Mouse (Mus musculus): ENCODE measurements around the gene Atp5b. TPM values are rescaled to one million over a fixed set of nuclear protein-coding genes. Genes with fewer than 3 reads are reported as not detected.
A peak's percentile ranks its signal among the peaks of the same experiment; 100 is the strongest.

The Atp5b gene
- polyA plus RNA-seq, 1 experiment from 2014 or later, result 2,273 TPM

DNA sequence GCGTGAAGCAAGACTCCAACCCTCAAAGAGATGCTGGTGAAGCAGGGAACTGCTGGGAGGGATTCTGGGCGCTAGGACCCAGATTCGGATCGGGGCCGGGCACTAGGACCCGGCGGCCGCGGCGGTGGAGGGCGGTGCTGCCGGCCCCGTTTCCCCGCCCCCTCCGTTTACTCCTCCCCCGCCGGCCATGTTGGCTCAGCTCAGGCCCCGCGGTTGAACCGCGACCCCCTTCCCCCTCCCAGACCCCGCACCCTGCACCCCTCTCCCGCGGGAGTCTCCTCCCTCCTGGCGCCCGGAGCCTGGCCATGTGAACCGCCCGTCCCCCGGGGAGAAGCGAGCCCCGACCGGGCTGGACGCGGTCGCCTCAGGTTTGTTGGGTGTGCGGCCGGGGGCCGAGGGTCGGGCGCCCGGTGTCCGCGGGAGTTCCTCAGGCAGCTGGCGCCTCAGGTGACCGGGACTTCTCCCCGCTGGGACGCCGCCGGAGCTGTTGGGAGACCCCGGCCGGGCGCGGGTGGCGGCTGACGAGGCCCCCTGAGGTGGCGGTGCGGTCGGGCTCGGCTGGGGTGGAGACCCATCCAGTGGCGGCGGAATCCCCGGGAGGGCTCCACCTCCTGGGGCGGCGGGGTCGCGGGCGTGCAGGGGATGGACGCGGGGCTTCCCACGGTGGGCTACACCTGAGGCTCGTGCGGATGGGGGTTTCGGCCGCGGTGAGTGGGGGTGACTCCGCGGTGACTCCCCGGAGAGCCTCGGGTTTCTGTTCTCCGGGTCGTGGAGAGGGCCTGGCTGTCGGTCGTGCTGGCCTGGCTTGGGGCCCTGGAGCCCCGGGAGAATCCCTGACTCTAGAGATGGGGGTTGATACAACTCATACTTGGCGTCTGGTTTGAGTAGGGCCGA lies 13.9 kb downstream of the Atp5b start:
- Histone ChIP-seq H3K4me3 (ENCODE audit: low read depth, low read length) (peak overlapping the region; percentile 99), H3K27me3 (ENCODE audit: control insufficient read depth, insufficient read depth, low read length) (no peaks in the 10 kb centered on the region), H3K9ac (replicated peaks; ENCODE audit: low read depth, low read length) (peak overlapping the region; percentile 72), H3K4me2 (ENCODE audit: low read depth, low read length) (peak overlapping the region; percentile 64), H3K36me3 (ENCODE audit: control insufficient read depth, insufficient read depth, low read length) (no peaks in the 10 kb centered on the region), H3K9me3 (ENCODE audit: control insufficient read depth, low read length) (no peaks in the 10 kb centered on the region), H3K27ac (ENCODE audit: low read depth, low read length) (peak overlapping the region; percentile 69), H3K4me1 (ENCODE audit: control insufficient read depth, insufficient read depth, low read length) (peaks cover 19% of the 10 kb centered on the region)
- peak; percentile 83 for ATAC-seq (ENCODE audit: low read depth)
- WGBS, result under 1% methylated on average over 82 of the region's 86 CpGs

DNA sequence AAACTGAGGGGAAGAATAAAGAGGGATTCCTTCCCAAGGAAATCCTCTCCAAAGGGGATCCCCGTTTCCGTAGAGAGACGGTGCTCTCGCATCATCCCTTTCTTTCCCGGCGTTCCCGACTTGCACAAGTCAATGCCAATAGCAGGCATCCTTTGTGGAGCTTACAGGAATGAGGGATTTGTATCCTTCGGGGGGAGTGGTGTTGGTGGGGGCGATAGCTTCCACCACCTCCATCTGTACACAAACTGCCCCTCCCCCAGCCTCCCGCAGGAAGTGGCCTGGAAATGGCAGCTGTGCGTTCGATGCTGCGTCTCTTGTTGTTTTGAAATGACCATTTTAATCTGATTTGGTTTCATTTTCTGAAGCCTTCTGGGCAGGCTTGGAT lies 14.5 kb downstream of the Atp5b start:
- 0% methylated on average over 13 of the region's 13 CpGs for WGBS
- ATAC-seq (ENCODE audit: low read depth), result no peak
- Histone ChIP-seq H3K36me3 (ENCODE audit: control insufficient read depth, insufficient read depth, low read length) (no peaks in the 10 kb centered on the region), H3K27me3 (ENCODE audit: control insufficient read depth, insufficient read depth, low read length) (no peaks in the 10 kb centered on the region), H3K9me3 (ENCODE audit: control insufficient read depth, low read length) (no peaks in the 10 kb centered on the region), H3K4me2 (ENCODE audit: low read depth, low read length) (peak overlapping the region; percentile 64), H3K4me3 (ENCODE audit: low read depth, low read length) (peak overlapping the region; percentile 99), H3K27ac (ENCODE audit: low read depth, low read length) (peak overlapping the region; percentile 69), H3K9ac (replicated peaks; ENCODE audit: low read depth, low read length) (peak overlapping the region; percentile 72), H3K4me1 (ENCODE audit: control insufficient read depth, insufficient read depth, low read length) (peaks cover 16% of the 10 kb centered on the region)

DNA sequence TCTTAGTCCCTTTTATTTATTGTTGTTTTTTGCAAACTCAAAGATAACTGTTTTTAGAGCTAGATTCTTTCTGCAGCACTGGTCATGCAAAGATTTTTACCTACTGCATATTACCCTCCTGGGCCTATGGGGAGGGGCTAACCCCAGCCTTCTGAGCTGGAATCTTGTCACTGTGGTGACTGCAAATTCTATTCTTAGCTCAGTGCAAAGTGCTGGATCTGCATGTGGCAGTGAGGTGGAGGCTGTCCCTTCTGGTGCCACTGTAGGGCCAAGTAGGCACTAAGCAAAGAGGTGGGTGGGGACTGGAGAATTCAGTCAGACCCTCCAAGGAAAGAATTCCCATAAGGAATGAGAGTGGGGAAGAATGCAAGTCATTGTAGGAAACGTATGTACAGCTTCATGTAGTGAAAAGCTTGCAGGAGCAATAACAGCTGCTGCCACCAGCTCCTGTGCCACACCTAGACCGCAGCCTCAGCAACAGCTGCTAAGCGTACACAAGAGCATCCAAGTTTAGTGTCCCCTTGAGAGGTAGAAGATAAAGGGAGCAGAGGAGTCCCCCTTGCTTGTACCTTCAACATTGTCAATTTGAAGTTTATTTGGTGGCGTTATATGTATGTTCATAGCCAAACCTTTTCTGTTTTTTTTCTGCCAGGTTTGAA lies 27.2 kb downstream of the Atp5b start:
- Histone ChIP-seq H3K27ac (ENCODE audit: low read depth, low read length) (no peak overlapping the region), H3K4me2 (ENCODE audit: low read depth, low read length) (no peak overlapping the region), H3K9me3 (ENCODE audit: control insufficient read depth, low read length) (no peaks in the 10 kb centered on the region), H3K36me3 (ENCODE audit: control insufficient read depth, insufficient read depth, low read length) (peaks cover 58% of the 10 kb centered on the region), H3K27me3 (ENCODE audit: control insufficient read depth, insufficient read depth, low read length) (no peaks in the 10 kb centered on the region), H3K4me3 (ENCODE audit: low read depth, low read length) (no peak overlapping the region), H3K9ac (replicated peaks; ENCODE audit: low read depth, low read length) (no peak overlapping the region), H3K4me1 (ENCODE audit: control insufficient read depth, insufficient read depth, low read length) (no peaks in the 10 kb centered on the region)
- no peak for ATAC-seq (ENCODE audit: low read depth)
- WGBS, result 86% methylated on average over 4 of the region's 4 CpGs

DNA sequence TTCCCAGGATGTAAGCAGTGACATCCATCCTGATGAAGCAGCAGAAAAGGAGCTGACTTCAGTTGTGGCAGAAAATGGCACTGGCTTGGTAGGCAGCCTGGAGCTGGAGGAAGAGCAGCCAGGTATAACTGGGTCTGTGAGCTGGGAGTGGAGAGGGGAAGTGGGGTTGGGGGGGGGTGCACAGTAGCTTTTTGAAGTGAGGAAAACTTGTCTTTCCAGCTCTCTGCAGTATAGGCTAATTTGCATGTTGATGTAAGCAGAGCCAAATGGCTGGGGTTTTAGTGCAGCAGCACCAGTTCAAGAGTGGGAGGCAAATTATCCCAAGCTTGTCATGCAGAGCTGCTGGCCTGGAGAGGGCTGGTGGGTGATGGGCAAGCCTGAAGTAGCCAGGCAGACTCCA lies 28.2 kb downstream of the Atp5b start:
- no peak overlapping the region for H3K9ac ChIP-seq (replicated peaks; ENCODE audit: low read depth, low read length)
- H3K4me2 ChIP-seq (ENCODE audit: low read depth, low read length), result no peak overlapping the region
- ATAC-seq (ENCODE audit: low read depth), result no peak
- no peak overlapping the region for H3K27ac ChIP-seq (ENCODE audit: low read depth, low read length)
- no peaks in the 10 kb centered on the region for H3K27me3 ChIP-seq (ENCODE audit: control insufficient read depth, insufficient read depth, low read length)
- no peaks in the 10 kb centered on the region for H3K4me1 ChIP-seq (ENCODE audit: control insufficient read depth, insufficient read depth, low read length)
- H3K4me3 ChIP-seq (ENCODE audit: low read depth, low read length), result no peak overlapping the region
- H3K36me3 ChIP-seq (ENCODE audit: control insufficient read depth, insufficient read depth, low read length), result peaks cover 68% of the 10 kb centered on the region
- no peaks in the 10 kb centered on the region for H3K9me3 ChIP-seq (ENCODE audit: control insufficient read depth, low read length)

DNA sequence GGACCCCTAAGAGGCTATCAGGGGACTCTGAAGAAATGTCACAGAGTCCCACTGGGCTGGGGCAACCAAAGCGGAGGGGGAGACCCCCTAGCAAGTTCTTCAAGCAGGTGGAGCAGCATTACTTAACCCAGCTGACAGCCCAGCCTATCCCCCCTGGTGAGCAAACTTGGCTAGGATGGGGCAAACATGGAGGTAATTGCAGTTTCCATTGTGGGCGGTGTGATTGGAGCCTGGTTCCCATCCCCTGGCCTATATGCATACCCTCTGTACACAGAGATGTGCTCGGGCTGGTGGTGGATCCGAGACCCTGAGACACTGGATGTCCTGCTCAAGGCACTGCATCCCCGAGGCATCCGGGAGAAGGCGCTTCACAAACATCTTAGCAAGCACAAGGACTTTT lies 40.8 kb downstream of the Atp5b start:
- Histone ChIP-seq H3K9me3 (ENCODE audit: control insufficient read depth, low read length) (no peaks in the 10 kb centered on the region), H3K4me3 (ENCODE audit: low read depth, low read length) (no peak overlapping the region), H3K4me2 (ENCODE audit: low read depth, low read length) (no peak overlapping the region), H3K27me3 (ENCODE audit: control insufficient read depth, insufficient read depth, low read length) (no peaks in the 10 kb centered on the region), H3K9ac (replicated peaks; ENCODE audit: low read depth, low read length) (no peak overlapping the region), H3K4me1 (ENCODE audit: control insufficient read depth, insufficient read depth, low read length) (no peaks in the 10 kb centered on the region), H3K27ac (ENCODE audit: low read depth, low read length) (no peak overlapping the region), H3K36me3 (ENCODE audit: control insufficient read depth, insufficient read depth, low read length) (peaks cover 89% of the 10 kb centered on the region)
- ATAC-seq (ENCODE audit: low read depth), result no peak
- WGBS, result 90% methylated on average over 7 of the region's 7 CpGs

DNA sequence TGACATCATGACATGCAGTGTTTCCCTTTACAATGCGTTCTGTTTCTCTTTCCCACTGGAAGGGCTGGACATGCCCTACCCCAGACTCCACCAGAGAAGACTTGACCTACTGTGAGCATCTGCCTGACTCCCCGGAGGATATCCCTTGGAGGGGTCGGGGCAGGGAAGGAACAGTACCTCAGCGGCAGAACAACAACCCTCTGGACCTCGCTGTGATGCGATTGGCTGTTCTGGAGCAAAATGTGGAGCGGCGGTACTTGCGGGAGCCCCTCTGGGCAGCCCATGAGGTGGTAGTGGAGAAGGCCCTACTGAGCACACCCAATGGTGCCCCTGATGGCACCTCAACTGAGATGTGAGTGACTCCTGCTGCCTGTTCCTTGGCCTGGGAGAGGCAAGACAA lies 41.8 kb downstream of the Atp5b start:
- Histone ChIP-seq H3K4me2 (ENCODE audit: low read depth, low read length) (no peak overlapping the region), H3K4me1 (ENCODE audit: control insufficient read depth, insufficient read depth, low read length) (no peaks in the 10 kb centered on the region), H3K36me3 (ENCODE audit: control insufficient read depth, insufficient read depth, low read length) (peaks cover 86% of the 10 kb centered on the region), H3K9me3 (ENCODE audit: control insufficient read depth, low read length) (no peaks in the 10 kb centered on the region), H3K27me3 (ENCODE audit: control insufficient read depth, insufficient read depth, low read length) (no peaks in the 10 kb centered on the region), H3K27ac (ENCODE audit: low read depth, low read length) (no peak overlapping the region), H3K9ac (replicated peaks; ENCODE audit: low read depth, low read length) (no peak overlapping the region), H3K4me3 (ENCODE audit: low read depth, low read length) (no peak overlapping the region)
- 97% methylated on average over 9 of the region's 9 CpGs for WGBS
- ATAC-seq (ENCODE audit: low read depth), result no peak

DNA sequence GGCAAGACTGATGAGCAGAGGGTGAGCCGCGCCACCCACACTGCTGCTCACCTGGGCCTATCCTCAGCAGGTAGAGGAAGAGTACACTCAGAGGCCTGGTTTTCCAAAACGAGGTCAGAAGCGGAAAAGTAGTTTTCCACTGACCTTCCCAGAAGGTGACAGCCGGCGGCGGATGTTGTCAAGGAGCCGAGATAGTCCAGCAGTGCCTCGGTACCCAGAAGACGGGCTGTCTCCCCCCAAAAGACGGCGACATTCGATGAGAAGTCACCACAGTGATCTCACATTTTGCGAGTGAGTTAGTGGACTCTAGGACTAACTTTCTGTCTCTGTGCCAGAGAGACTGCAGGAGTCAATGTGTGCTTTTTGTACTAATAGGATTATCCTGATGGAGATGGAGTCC lies 42.9 kb downstream of the Atp5b start:
- Histone ChIP-seq H3K9me3 (ENCODE audit: control insufficient read depth, low read length) (no peaks in the 10 kb centered on the region), H3K36me3 (ENCODE audit: control insufficient read depth, insufficient read depth, low read length) (peaks cover 81% of the 10 kb centered on the region), H3K27me3 (ENCODE audit: control insufficient read depth, insufficient read depth, low read length) (no peaks in the 10 kb centered on the region), H3K27ac (ENCODE audit: low read depth, low read length) (no peak overlapping the region), H3K4me1 (ENCODE audit: control insufficient read depth, insufficient read depth, low read length) (no peaks in the 10 kb centered on the region), H3K4me2 (ENCODE audit: low read depth, low read length) (no peak overlapping the region), H3K4me3 (ENCODE audit: low read depth, low read length) (no peak overlapping the region), H3K9ac (replicated peaks; ENCODE audit: low read depth, low read length) (no peak overlapping the region)
- no peak for ATAC-seq (ENCODE audit: low read depth)
- 93% methylated on average over 14 of the region's 14 CpGs for WGBS

DNA sequence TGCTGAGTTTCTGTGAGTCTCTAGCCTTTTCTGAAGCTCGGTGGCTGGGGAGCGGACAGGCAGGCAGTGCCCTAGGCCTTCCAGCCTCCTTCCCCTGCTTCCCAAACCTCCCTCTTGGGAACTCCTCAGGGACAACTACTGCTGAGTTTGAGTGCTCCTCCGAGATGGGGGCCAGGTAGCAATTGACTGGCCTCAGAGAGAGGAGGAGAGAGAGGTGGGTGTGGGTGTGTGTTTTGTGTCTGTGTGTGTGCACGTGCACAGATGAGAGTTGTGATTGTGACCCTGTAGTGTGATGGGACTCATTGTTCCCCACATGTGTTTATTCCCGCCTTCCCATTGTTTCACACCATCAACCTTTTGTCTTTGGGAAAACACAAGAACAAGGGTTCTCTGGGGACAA lies 44.4 kb downstream of the Atp5b start:
- H3K27me3 ChIP-seq (ENCODE audit: control insufficient read depth, insufficient read depth, low read length), result no peaks in the 10 kb centered on the region
- no peaks in the 10 kb centered on the region for H3K4me1 ChIP-seq (ENCODE audit: control insufficient read depth, insufficient read depth, low read length)
- 61% methylated on average over 5 of the region's 5 CpGs for WGBS
- peaks cover 66% of the 10 kb centered on the region for H3K36me3 ChIP-seq (ENCODE audit: control insufficient read depth, insufficient read depth, low read length)
- H3K9ac ChIP-seq (replicated peaks; ENCODE audit: low read depth, low read length), result no peak overlapping the region
- ATAC-seq (ENCODE audit: low read depth), result no peak
- H3K27ac ChIP-seq (ENCODE audit: low read depth, low read length), result no peak overlapping the region
- no peak overlapping the region for H3K4me3 ChIP-seq (ENCODE audit: low read depth, low read length)
- H3K4me2 ChIP-seq (ENCODE audit: low read depth, low read length), result no peak overlapping the region
- H3K9me3 ChIP-seq (ENCODE audit: control insufficient read depth, low read length), result no peaks in the 10 kb centered on the region

DNA sequence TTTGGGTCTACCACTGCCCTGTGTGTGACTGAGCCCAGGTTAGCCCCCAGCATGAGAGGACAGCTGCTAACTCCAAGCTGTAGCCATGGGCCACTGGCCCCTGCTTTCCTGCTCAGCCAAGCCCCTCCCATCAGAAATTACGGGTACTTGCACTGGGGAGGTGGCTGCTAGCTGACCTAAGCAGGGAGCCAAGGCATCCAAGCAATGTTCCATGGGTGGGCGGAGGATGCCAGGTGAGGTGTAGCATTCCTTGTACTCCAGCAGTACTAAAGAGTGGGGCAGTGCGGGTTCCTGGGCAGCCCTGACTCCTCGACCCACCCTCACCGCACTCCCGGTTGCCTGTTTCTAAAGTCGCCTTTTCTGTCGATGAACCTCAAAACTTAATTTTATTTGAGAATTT lies 45.1 kb downstream of the Atp5b start:
- WGBS, result 87% methylated on average over 8 of the region's 8 CpGs
- H3K4me3 ChIP-seq (ENCODE audit: low read depth, low read length), result no peak overlapping the region
- no peaks in the 10 kb centered on the region for H3K27me3 ChIP-seq (ENCODE audit: control insufficient read depth, insufficient read depth, low read length)
- H3K36me3 ChIP-seq (ENCODE audit: control insufficient read depth, insufficient read depth, low read length), result peaks cover 60% of the 10 kb centered on the region
- H3K9me3 ChIP-seq (ENCODE audit: control insufficient read depth, low read length), result no peaks in the 10 kb centered on the region
- H3K4me2 ChIP-seq (ENCODE audit: low read depth, low read length), result no peak overlapping the region
- H3K27ac ChIP-seq (ENCODE audit: low read depth, low read length), result no peak overlapping the region
- H3K4me1 ChIP-seq (ENCODE audit: control insufficient read depth, insufficient read depth, low read length), result no peaks in the 10 kb centered on the region
- H3K9ac ChIP-seq (replicated peaks; ENCODE audit: low read depth, low read length), result no peak overlapping the region
- ATAC-seq (ENCODE audit: low read depth), result no peak

Measured in neural tube, embryonic 14.5 days (tissue).